Mouse (Mus musculus) monocyte, adult 2 months (primary cell): ENCODE data around the gene Elovl4.

ENCODE experiments used
- DNase-seq, 2 experiments: peaks; one replicate each; pipeline ENCODE4 v3.0.0; 2022; ENCODE audit warnings: low spot score in 2 of 2, low read depth in 1 of 2

Elovl4 gene

DNA sequence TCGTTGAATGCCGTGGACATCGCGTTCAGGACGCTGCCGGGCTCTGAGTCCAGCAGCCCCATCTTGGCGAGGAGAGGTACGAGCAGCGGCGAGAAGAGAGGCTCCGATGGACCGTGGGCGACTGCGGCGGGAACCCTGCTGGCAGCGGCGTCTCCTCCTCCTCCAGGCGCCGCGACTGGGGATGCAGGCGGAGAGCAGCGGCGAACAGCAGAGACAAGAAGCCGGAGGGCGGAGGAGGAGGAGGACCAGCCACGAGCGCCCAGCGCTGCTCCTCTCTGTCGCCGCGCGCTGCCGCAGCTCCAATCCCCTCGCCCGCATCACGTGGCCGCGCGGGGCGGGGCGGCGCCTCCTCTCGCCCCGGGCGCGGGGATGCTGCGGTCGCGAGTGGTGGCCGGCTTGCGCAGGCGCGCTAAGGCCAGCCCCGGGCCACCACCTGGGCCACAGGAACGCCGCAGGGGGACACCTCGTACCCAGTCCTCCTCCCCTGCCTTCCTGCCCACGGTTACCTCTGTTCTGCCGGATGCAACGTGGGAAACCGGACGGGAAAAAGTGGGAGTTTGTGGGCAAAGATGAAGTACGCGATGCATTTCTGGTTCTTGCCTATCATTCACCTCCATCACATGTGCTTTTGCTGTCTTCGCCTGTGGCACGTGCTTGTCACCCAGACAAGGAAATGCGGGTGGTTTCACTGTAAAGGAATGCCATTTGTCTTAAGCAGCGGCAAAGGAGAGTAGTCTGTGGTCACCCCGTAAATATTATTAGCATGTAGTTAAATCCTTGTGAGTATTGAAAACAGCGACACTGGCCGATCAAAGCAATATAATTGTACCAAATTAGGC lies at the start of gene Elovl4:
TSS of gene Elovl4 (minus strand) at position 301 of the 839 bp plus-strand sequence.
- DNase-seq, result no peak

- no peak for DNase-seq
Observed at GRCm38 (mm10) chr9:83852464-83852863, 46.4 kb upstream of the Elovl4 start.

DNA sequence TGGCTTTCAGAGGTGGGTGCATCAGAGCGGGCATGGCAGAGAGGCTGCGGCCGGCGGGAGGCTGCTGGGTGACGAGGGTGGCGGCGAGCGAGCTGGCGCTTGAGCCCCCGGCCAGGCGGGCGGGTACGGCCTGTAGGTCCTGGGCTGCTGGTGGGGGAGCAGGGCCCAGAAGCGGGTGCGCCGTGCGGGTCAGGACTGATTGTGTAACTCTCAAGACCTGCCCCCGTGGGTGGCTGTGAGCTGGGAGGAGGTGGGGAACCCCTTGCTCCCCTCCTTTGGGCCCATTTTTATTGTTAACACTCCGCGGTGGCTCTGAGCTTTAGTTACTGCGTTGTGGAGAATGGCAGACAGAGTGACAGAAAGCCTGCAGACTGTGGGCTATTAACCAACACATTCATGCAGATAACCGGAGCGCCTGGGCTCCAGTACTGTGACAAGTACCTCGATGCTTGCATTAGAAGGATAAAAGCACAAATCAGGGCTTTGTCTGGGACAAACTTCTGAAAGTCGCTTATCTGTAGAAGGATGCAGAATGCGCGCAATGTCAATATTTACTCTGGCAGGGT lies 28.8 kb upstream of the Elovl4 start:
- no peak for DNase-seq

- DNase-seq, result peak; percentile 58 to 81
Observed at GRCm38 (mm10) chr9:83833811-83834747, 28.0 kb upstream of the Elovl4 start, which contains the start of gene Ttk. Gene Ttk (plus strand): TSS chr9:83834689.

DNA sequence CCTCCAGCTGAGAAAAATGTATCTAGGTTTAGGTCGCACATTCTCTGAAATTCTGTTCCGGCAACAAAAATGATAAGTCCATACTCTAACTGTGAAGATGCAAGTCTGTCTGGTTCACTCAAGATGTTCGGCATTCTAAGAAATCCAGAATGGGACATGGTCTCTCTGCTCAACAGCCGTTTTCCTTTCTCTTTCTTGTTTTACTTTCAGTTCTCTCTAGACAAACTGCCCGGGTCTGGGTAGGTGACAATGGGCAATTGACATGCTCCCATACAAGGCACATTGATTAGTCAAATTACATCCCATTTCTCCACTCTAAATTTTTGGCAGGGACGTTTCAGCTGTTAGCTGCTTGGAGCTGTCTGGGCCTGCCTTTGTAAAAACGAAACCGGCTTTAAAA lies 25.1 kb upstream of the Elovl4 start:
- no peak for DNase-seq

DNA sequence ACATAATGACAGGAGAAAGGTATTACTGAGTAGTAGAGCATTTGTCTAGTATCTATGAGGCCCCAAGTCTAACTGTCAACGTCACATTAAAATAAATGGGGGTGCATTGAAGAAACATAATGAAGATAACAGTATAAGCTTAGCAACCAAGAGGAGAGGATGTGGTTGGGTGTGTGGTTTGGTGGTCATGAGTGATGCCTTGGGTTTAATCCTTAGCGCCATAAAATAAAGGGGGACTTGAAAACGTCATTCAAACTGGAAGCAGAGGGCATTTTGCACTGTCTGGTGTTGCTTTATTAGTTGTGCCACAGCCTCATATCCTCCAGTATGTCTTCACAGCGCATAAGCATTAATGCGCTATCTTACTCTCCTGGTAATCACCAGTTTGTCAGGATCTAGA lies 23.8 kb upstream of the Elovl4 start:
- no peak for DNase-seq

- no peak for DNase-seq
Observed at GRCm38 (mm10) chr9:83822925-83823324, 16.8 kb upstream of the Elovl4 start.

- no peak for DNase-seq
Observed at GRCm38 (mm10) chr9:83820976-83821375, 14.9 kb upstream of the Elovl4 start.

DNA sequence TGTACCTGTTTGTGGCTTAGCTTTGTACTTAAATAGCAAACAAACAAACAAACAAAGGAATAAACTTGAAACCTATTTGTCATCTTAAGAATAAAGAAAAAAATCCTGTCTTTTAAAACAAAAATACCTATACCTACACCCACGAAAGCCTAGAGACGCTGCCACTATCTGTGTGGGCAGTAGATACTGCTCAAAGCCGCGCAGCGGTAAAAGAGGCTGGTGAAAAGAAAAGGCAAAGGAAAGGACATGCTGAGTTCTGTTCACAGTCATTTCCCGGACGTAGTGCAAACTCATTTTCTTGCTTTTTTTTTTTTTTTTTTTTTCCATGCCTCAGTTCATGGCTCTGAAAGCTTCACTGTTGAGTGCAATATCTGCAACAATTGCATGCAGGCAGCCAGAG lies 13.1 kb upstream of the Elovl4 start:
- DNase-seq, result no peak

- DNase-seq, result no peak
Observed at GRCm38 (mm10) chr9:83807562-83807961, 1.5 kb upstream of the Elovl4 start.

GRCm38 (mm10) chr9:83805164-83805976 lies 707 bp downstream of the Elovl4 start:
- DNase-seq, result no peak

- DNase-seq, result no peak
Observed at GRCm38 (mm10) chr9:83804341-83804740, 1.7 kb downstream of the Elovl4 start.

DNA sequence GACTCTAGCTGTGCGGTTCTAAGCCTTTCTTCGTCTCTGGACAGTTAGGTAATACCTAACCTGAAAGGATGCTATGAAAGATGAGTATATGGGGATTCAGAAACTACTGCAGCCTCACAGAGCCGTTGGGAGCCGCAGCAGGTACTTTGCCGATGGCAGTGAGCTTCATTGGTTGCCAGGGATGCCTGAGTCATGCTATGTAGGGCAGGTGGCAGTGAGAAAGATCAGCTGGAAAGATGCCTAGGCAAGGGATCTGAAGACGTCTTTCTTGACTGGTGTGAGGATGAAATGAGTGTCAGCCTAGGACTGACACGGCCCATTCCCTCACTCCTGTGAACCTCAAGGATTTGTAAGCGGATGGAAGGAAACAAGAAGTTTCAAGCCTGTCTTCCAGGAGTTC lies 8.2 kb downstream of the Elovl4 start:
- DNase-seq, result no peak

DNA sequence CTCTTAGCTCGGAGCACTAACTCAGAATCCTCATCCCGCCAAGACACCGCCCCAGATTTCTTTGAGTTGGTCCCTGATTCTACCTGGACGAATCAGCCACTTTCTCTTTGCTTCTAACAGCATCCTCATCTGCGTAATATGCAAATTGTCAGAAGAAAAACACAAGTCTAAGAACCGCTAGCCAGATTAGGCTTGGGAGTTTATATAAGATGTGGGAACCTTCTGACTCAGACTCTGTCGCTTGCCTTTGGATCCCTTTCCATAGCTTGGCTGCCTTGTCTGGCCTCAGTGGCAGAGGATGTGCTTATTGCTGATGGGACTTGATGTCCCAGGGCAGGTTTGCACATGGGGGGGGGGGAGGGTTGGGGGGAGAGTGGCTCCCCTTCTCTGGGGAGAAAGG lies 9.2 kb downstream of the Elovl4 start:
- DNase-seq, result no peak

GRCm38 (mm10) chr9:83789326-83789725 lies 16.8 kb downstream of the Elovl4 start:
- no peak for DNase-seq

DNA sequence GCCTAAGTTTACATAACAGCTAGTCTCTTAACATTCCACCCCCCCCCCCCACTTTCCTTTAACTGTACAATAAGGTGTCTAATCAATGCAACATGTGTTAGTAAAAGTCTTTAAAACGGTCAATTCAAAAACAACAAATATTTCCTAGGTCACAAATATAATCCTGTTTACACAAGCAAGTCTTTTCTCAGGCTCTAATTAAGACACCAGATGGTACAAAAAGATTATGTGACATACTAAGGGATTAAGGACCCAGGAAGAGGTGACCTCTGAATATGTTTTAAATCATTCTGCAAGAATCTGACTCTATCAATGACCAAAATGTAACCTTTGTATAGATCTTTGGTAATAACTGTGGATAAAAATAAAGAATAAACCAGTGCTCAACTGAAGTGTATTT lies 20.6 kb downstream of the Elovl4 start:
- no peak for DNase-seq

- no peak for DNase-seq
Observed at GRCm38 (mm10) chr9:83778317-83778960, 27.6 kb downstream of the Elovl4 start.

DNA sequence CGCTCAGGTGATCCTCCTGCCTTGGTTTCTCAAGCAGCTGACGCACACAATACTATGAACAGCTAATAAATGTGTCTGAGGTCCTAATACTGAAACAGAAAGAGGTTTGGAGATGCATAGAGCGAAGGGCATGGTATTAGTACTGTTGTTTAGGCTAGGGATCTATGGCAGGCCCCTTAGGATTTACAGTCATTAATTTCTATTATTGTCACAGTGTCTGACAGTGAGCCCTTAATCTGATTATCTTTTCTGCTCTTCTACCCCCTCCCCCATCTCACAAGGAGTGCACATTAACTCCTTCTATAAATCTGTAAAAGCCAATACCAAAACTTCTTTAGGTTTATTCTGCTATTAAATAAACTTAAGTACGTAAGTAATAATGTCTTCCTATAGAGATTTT lies 44.8 kb downstream of the Elovl4 start:
- no peak for DNase-seq

GRCm38 (mm10) chr9:83731877-83732276 lies 74.2 kb downstream of the Elovl4 start:
- no peak for DNase-seq

GRCm38 (mm10) chr9:83730836-83731235 lies 75.2 kb downstream of the Elovl4 start:
- DNase-seq, result no peak
